Mouse (Mus musculus) limb, embryonic 14.5 days (tissue): Measurements from ENCODE around the gene March11. TPM values are rescaled to one million over a fixed set of nuclear protein-coding genes. Genes with fewer than 3 reads are reported as not detected.

Source experiments
- ATAC-seq: fragments of 200-750 bp; cut with Nextera tagmentation; 2 replicates; pipeline ENCODE4 v1.8.0; 2017; ENCODE audit warnings: low read depth, moderate number of reproducible peaks, moderate TSS enrichment; ENCODE audit not compliant: low FRiP score
- DNase-seq: peaks from one replicate; pipeline ENCODE4 v3.0.0-alpha.2; 2015; ENCODE audit warnings: low spot score
- H3K27ac ChIP-seq: fragments of 300-500 bp; sonication (generic); replicated peaks from 2 replicates; pipeline ENCODE4 v1.5.1; 2014; ENCODE audit warnings: low read depth, mild to moderate bottlenecking, low read length, moderate library complexity, mixed read lengths
- H3K27me3 ChIP-seq: fragments of 300-500 bp; sonication (generic); 2 replicates; pipeline ENCODE4 v1.6.1; 2014; ENCODE audit warnings: low read length, mixed read lengths; ENCODE audit not compliant: control insufficient read depth, insufficient read depth
- H3K36me3 ChIP-seq: fragments of 300-500 bp; sonication (generic); 2 replicates; pipeline ENCODE4 v1.6.1; 2014; ENCODE audit warnings: mild to moderate bottlenecking, low read length, moderate library complexity, mixed read lengths; ENCODE audit not compliant: control insufficient read depth, insufficient read depth
- H3K4me1 ChIP-seq: fragments of 300-500 bp; sonication (generic); 2 replicates; pipeline ENCODE4 v1.6.1; 2014; ENCODE audit warnings: antibody characterized with exemption, low read length, mixed read lengths; ENCODE audit not compliant: control insufficient read depth, insufficient read depth
- H3K4me2 ChIP-seq: fragments of 300-500 bp; sonication (generic); replicated peaks from 2 replicates; pipeline ENCODE4 v1.6.1; 2014; ENCODE audit warnings: low read depth, mild to moderate bottlenecking, low read length, moderate library complexity; ENCODE audit not compliant: severe bottlenecking
- H3K4me3 ChIP-seq: fragments of 300-500 bp; sonication (generic); replicated peaks from 2 replicates; pipeline ENCODE4 v1.5.1; 2014; ENCODE audit warnings: low read length
- H3K9ac ChIP-seq: fragments of 300-500 bp; sonication (generic); 2 replicates; pipeline ENCODE4 v1.6.1; 2014; ENCODE audit warnings: mild to moderate bottlenecking, low read depth, low read length, moderate library complexity; ENCODE audit not compliant: severe bottlenecking
- H3K9me3 ChIP-seq: fragments of 300-500 bp; sonication (generic); 2 replicates; pipeline ENCODE4 v1.6.1; 2016; ENCODE audit warnings: low read length; ENCODE audit not compliant: control insufficient read depth
- POLR2A ChIP-seq: fragments of 200-500 bp; IDR thresholded peaks from 2 replicates; pipeline ENCODE4 v1.8.0; 2012; ENCODE audit warnings: inconsistent platforms, mild to moderate bottlenecking, moderate library complexity, borderline replicate concordance; ENCODE audit not compliant: insufficient read depth, insufficient read length; ENCODE audit errors: extremely low read depth
- WGBS: fragments of 180-500 bp; shearing (Covaris S2); extraction: QIAGEN DNeasy Blood & Tissue Kit; methylation state at CpG from one replicate; pipeline ENCODE4 v1.1.7; 2014; 5-methylcytosine and 5-hydroxymethylcytosine counted together
- polyA plus RNA-seq, 2 experiments: library from polyadenylated mRNA; depleted of rRNA in 1 of 2; stranded (reverse) in 1 of 2; unstranded in 1 of 2; fragments of >200 nt; fragmentation: Nextera tagmentation in 1 of 2; extraction: Ambion mirVana in 1 of 2; gene quantifications; 2 replicates each; pipeline versions ENCODE4 v1.2.1 to v1.2.3; 2012 to 2014

March11 gene
- polyA plus RNA-seq, 2 experiments: 1.1 to 2.1 TPM

DNA sequence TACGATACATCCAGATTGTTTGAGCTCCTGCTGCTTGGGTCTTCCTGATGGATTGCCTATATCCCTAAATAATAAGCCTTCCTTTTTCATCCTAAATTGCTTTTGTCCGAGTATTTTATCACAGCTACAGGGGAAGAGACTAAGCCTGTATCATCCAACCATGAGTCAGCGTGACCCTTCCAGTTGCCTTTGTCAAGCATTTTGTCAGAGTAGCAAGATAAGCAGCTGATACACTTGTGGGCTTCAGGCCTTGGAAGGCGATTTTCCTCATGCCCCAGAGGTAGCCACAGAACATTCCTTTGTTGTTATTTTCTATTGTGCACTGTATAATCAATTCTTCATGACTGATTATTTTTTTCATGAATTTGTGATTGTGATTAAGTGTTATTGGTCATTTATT is 14.0 kb downstream of the March11 start:
- Histone ChIP-seq H3K4me3 (no peak overlapping the region), H3K27me3 (no peaks in the 10 kb centered on the region), H3K4me1 (no peaks in the 10 kb centered on the region), H3K27ac (no peak overlapping the region), H3K9me3 (no peaks in the 10 kb centered on the region), H3K4me2 (no peak overlapping the region), H3K9ac (no peak overlapping the region), H3K36me3 (no peaks in the 10 kb centered on the region)
- no peak for DNase-seq
- 91% methylated on average over 4 of the region's 4 CpGs for WGBS
- no peak for TF ChIP-seq POLR2A
- ATAC-seq: no peak

DNA sequence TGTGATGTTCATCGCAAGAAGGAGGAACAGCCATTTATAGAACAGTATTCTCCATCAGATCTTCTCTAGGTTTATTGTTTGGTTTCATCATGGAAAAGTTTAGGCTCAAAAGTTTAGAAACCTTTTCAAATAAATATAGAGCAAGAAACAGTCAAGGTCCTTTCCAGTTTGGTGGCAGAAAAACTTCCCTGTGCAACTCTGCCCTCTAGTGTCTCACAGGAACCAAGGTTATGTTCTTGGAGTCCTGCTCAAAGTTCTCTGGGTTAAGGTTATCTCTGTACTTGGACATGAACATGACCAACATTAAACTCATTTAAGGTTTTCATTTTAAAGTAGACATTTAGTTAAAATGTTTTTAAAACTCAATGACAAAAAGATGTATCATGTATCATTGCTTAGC is 18.3 kb downstream of the March11 start:
- no peaks in the 10 kb centered on the region for H3K9me3 ChIP-seq
- H3K4me2 ChIP-seq: no peak overlapping the region
- H3K36me3 ChIP-seq: no peaks in the 10 kb centered on the region
- WGBS: 85% methylated on average over 1 of the region's 1 CpGs
- H3K27ac ChIP-seq: no peak overlapping the region
- no peak overlapping the region for H3K9ac ChIP-seq
- TF ChIP-seq POLR2A: no peak
- no peaks in the 10 kb centered on the region for H3K4me1 ChIP-seq
- no peak overlapping the region for H3K4me3 ChIP-seq
- H3K27me3 ChIP-seq: no peaks in the 10 kb centered on the region
- ATAC-seq (no peak), DNase-seq (no peak)

DNA sequence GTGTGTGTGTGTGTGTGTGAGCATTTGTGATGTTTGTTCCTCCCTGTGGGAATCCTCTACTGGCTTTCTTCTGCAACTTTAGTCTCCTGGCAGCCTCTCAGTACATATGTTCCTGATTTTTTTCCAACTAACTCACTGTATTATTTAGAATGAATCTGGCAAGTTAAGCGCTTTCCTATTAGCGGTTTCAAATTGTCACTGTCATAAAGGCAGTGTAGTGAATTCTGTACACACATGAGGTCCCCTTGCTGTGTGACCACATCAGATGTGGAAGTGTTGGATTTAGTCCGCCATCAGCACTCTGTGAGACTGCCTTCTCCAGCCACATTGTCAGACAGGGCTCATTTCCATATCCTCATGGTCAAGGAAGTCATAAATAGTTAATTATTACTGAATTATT is 26.9 kb downstream of the March11 start:
- ATAC-seq (no peak), DNase-seq (no peak)

DNA sequence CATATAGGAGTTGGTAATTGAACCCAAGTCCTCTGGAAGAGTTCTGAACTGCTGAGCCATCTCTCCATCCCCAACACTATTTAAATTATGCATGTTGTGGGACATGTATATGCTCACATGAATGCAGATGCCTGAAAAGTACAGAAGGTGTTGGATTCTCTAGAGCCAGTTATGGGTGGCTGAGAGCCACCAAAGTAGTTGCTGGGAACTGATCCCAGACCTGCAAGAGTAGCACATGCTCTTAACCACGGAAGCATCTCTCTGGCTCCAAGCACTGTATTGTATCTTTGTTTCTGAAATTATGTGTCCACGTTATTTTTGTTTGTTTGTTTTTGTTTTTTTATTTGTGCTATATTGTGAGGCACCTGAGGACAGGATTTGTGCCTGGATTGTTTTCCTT is 28.9 kb downstream of the March11 start:
- 89% methylated on average over 2 of the region's 2 CpGs for WGBS
- no peak for ATAC-seq
- no peaks in the 10 kb centered on the region for H3K9me3 ChIP-seq

More for the DNA sequence above, 26.9 kb downstream of the March11 start:
- no peak for TF ChIP-seq POLR2A
- Histone ChIP-seq H3K4me2 (no peak overlapping the region), H3K9ac (no peak overlapping the region), H3K27ac (no peak overlapping the region), H3K9me3 (no peaks in the 10 kb centered on the region), H3K27me3 (no peaks in the 10 kb centered on the region), H3K4me3 (no peak overlapping the region), H3K4me1 (no peaks in the 10 kb centered on the region), H3K36me3 (no peaks in the 10 kb centered on the region)
- 72% methylated on average over 3 of the region's 3 CpGs for WGBS

DNA sequence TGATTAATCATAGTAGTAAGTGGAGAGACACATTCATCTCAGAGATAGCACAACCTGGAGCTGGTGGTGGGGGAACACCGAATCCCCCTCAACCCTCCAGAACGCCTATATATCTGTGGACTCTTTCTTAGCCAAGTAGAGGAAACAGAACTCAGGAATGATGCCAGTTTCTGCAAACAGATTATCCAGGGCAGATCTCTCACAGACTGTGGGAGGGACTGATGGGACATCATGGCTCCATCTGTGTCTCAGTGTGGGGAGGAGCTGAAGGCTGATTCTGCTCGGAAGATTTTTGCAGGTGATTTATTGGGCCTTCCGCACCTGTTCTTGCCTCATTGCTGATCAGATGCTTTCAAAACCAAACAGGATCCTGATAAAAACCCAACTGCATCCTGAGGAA is 29.5 kb downstream of the March11 start:
- Histone ChIP-seq H3K27ac (no peak overlapping the region), H3K36me3 (no peaks in the 10 kb centered on the region), H3K4me1 (no peaks in the 10 kb centered on the region), H3K9me3 (no peaks in the 10 kb centered on the region), H3K9ac (no peak overlapping the region), H3K27me3 (no peaks in the 10 kb centered on the region), H3K4me3 (no peak overlapping the region), H3K4me2 (no peak overlapping the region)
- ATAC-seq (no peak), DNase-seq (no peak)
- WGBS: 68% methylated on average over 4 of the region's 4 CpGs
- TF ChIP-seq POLR2A: no peak

More for the DNA sequence above, 28.9 kb downstream of the March11 start:
- no peaks in the 10 kb centered on the region for H3K36me3 ChIP-seq
- H3K4me2 ChIP-seq: no peak overlapping the region
- TF ChIP-seq POLR2A: no peak
- H3K27ac ChIP-seq: no peak overlapping the region
- no peak for DNase-seq
- H3K4me1 ChIP-seq: no peaks in the 10 kb centered on the region
- no peak overlapping the region for H3K4me3 ChIP-seq
- no peak overlapping the region for H3K9ac ChIP-seq
- no peaks in the 10 kb centered on the region for H3K27me3 ChIP-seq

DNA sequence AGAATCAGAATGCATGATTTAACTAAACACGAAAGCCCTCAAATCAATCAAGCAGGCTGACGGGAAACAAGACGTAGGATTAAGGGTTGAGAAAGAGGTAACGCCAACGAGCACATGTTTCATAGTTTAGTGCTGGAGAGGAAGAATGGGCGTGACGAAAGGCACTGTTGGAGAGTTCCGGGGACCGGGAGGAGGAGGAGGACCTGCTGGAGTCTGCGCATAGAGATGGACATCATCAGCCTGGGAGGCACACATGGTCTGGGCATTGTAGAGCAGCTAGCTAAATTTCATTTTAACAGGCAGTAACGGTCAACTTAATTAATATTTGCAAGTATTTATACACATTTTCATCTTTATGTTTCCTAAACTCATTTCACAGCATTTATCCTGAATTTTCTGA is 31.6 kb downstream of the March11 start:
- H3K27me3 ChIP-seq: no peaks in the 10 kb centered on the region
- no peak overlapping the region for H3K4me3 ChIP-seq
- DNase-seq (no peak), ATAC-seq (no peak)
- no peak overlapping the region for H3K4me2 ChIP-seq
- H3K36me3 ChIP-seq: no peaks in the 10 kb centered on the region
- no peaks in the 10 kb centered on the region for H3K9me3 ChIP-seq
- TF ChIP-seq POLR2A: no peak
- 72% methylated on average over 11 of the region's 11 CpGs for WGBS
- no peak overlapping the region for H3K9ac ChIP-seq
- H3K4me1 ChIP-seq: no peaks in the 10 kb centered on the region
- H3K27ac ChIP-seq: no peak overlapping the region
